Mouse (Mus musculus): ENCODE results near the gene Rc3h1. TPM values are rescaled to one million over a fixed set of nuclear protein-coding genes. Genes with fewer than 3 reads are reported as not detected.
A peak's percentile ranks its signal among the peaks of the same experiment; 100 is the strongest.
"Not testable (repeated sequence)": the region's sequence is repeated elsewhere in the genome, so short reads cannot be mapped to it uniquely, and the experiment has no call there.

The Rc3h1 gene
- 2.5 and 2.6 TPM in 2 replicates for polyA plus RNA-seq (2015; fragmentation: Nextera tagmentation; extraction: Ambion mirVana)

DNA sequence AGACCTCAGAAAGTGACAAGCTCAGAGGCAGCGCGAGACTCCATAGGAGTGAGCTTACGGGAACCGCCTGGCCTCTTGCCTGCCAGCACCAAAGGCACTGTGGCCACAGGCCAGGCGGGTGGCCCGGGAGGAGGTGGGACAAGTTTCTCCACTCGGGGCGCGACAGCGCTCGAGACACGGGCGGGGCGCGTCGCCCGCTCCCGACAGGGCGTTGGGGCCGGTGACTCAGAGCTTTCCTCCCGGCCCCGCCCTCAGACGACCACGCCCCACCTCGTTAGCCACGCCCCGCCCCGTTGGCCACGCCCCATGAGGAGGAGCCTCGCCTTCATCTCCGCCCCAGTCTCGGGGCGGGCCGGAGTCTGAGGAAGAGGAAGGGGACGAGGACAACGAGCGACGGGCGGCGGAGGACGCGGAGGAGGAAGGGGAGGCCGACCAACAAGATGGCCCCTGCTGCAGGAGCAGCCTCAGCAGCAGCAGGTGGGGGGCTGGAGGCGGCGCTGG, at the start of gene Rc3h1:
Gene Rc3h1 (plus strand): TSS at position 362 of the 501 bp plus-strand sequence.
- TF ChIP-seq CTCF (IDR thresholded peaks at IDR 0.05; ENCODE audit: low read depth) (peak; percentile 46), EP300 (IDR thresholded peaks at IDR 0.05; ENCODE audit: low read depth) (no peak)
- Histone ChIP-seq H3K27me3 (ENCODE audit: insufficient read depth, low read length) (no peaks in the 10 kb centered on the region), H3K4me2 (ENCODE audit: low read depth, low read length) (peak within 1 kb of the TSS; percentile 83), H3K36me3 (replicated peaks; ENCODE audit: insufficient read depth, low read length) (0 out of 2 replicates have a peak, but pooled peaks cover 3% of the 10 kb centered on the region), H3K9ac (replicated peaks) (peak within 1 kb of the TSS; percentile 99), H3K4me1 (ENCODE audit: insufficient read depth) (peaks cover 15% of the 10 kb centered on the region), H3K9me3 (ENCODE audit: low read length) (no peaks in the 10 kb centered on the region), H3K4me3 (ENCODE audit: low read depth, low read length) (peak within 1 kb of the TSS; percentile 91), H3K27ac (ENCODE audit: low read depth) (peak within 1 kb of the TSS; percentile 98)
- DNase-seq, result peak; percentile 99
- WGBS (ENCODE audit: insufficient replicate concordance), result under 1% methylated on average over 38 of the region's 45 CpGs
- ATAC-seq, result peak; percentile 95

DNA sequence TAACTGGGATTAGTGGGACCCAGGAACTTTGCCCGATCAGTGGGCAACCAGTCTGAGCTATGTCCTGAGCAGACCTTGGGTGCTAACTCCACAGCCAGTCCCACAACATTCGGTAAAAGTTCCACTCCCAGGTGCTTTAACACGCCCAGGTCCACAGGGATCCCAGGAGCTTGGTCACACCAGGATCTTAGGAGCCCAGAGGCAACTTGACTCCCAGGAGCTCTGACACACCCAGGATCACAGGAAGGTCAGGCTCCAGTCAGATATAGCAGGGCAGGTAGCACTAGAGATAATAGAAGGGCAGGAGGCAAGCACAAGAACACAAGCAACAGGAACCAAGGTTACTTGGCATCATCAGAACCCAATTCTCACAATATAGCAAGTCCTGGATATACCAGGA, 48.1 kb upstream of the Rc3h1 start:
- Histone ChIP-seq H3K4me2 (ENCODE audit: low read depth, low read length) (no peak overlapping the region), H3K27ac (ENCODE audit: low read depth) (no peak overlapping the region), H3K27me3 (ENCODE audit: insufficient read depth, low read length) (no peaks in the 10 kb centered on the region), H3K4me3 (ENCODE audit: low read depth, low read length) (no peak overlapping the region), H3K36me3 (replicated peaks; ENCODE audit: insufficient read depth, low read length) (no peaks in the 10 kb centered on the region), H3K9me3 (ENCODE audit: low read length) (no peaks in the 10 kb centered on the region), H3K4me1 (ENCODE audit: insufficient read depth) (no peaks in the 10 kb centered on the region), H3K9ac (replicated peaks) (no peak overlapping the region)
- DNase-seq, result no peak
- TF ChIP-seq EP300 (IDR thresholded peaks at IDR 0.05; ENCODE audit: low read depth) (no peak), CTCF (IDR thresholded peaks at IDR 0.05; ENCODE audit: low read depth) (no peak)
- ATAC-seq, result no peak
- WGBS (ENCODE audit: insufficient replicate concordance), result 76% methylated on average over 3 of the region's 3 CpGs

DNA sequence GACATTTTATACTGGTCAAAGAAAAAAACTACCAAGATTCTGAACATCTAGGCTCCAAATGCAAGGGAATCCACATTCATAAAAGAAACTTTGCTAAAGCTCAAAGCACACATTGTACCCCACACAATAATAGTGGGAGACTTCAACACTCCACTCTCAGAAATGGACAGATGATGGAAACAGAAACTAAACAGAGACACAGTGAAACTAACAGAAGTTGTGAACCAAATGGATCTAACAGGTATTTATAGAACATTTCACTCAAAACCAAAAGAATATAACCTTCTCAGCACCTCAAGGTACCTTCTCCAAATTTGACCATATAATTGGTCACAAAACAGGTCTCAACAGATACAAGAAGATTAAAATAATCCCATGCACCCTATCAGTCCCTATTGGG, 46.3 kb upstream of the Rc3h1 start:
- H3K9me3 ChIP-seq (ENCODE audit: low read length); H3K27ac ChIP-seq (ENCODE audit: low read depth); DNase-seq; H3K27me3 ChIP-seq (ENCODE audit: insufficient read depth, low read length); H3K4me3 ChIP-seq (ENCODE audit: low read depth, low read length); H3K4me2 ChIP-seq (ENCODE audit: low read depth, low read length); H3K9ac ChIP-seq (replicated peaks); H3K36me3 ChIP-seq (replicated peaks; ENCODE audit: insufficient read depth, low read length); ATAC-seq; H3K4me1 ChIP-seq (ENCODE audit: insufficient read depth): not testable (repeated sequence)

DNA sequence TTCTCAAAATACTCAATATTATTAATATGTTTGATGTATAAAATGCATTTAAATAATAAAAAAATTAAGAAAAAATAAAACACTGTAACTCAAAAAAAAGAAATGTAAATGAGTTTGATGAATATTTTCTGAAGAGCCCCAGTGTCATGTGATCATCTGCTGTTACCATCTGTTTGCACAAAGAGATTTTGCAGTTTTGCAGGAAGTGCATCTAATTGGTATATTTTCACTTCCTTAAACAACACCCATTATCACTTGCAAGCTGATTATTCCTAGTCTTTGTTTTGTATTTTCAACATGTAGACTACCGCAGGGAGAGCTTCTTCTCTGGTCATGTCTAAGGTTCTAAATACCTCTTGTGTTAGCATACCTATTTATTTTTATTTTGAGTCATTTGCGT, 45.1 kb upstream of the Rc3h1 start:
- no peak overlapping the region for H3K27ac ChIP-seq (ENCODE audit: low read depth)
- 83% methylated on average over 2 of the region's 2 CpGs for WGBS (ENCODE audit: insufficient replicate concordance)
- no peak overlapping the region for H3K9ac ChIP-seq (replicated peaks)
- no peak for DNase-seq
- no peaks in the 10 kb centered on the region for H3K4me1 ChIP-seq (ENCODE audit: insufficient read depth)
- TF ChIP-seq EP300 (IDR thresholded peaks at IDR 0.05; ENCODE audit: low read depth) (no peak), CTCF (IDR thresholded peaks at IDR 0.05; ENCODE audit: low read depth) (no peak)
- no peaks in the 10 kb centered on the region for H3K36me3 ChIP-seq (replicated peaks; ENCODE audit: insufficient read depth, low read length)
- no peak overlapping the region for H3K4me3 ChIP-seq (ENCODE audit: low read depth, low read length)
- H3K27me3 ChIP-seq (ENCODE audit: insufficient read depth, low read length), result no peaks in the 10 kb centered on the region
- H3K4me2 ChIP-seq (ENCODE audit: low read depth, low read length), result no peak overlapping the region
- no peak for ATAC-seq
- no peaks in the 10 kb centered on the region for H3K9me3 ChIP-seq (ENCODE audit: low read length)

DNA sequence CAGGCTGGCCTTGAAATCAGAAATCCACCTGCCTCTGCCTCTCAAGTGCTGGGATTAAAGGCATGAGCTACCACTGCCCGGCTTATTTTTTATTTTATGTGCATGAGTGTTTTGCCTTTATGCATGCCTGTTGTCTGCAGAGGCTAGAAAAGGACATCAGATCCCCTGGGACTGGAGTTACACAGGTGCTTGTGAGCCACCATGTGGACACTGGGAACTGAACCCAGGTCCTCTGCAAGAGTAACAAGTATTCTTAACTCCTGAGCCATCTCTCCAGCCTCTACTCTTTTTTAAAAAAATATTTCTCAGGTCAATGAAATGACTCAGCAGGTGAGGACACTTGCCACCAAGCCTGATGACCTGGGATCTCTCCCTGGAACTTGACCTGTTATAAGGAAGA, 44.6 kb upstream of the Rc3h1 start:
- DNase-seq, result no peak
- Histone ChIP-seq H3K4me3 (ENCODE audit: low read depth, low read length) (no peak overlapping the region), H3K36me3 (replicated peaks; ENCODE audit: insufficient read depth, low read length) (no peaks in the 10 kb centered on the region), H3K27me3 (ENCODE audit: insufficient read depth, low read length) (no peaks in the 10 kb centered on the region), H3K9ac (replicated peaks) (no peak overlapping the region), H3K4me1 (ENCODE audit: insufficient read depth) (no peaks in the 10 kb centered on the region), H3K4me2 (ENCODE audit: low read depth, low read length) (no peak overlapping the region), H3K9me3 (ENCODE audit: low read length) (no peaks in the 10 kb centered on the region), H3K27ac (ENCODE audit: low read depth) (no peak overlapping the region)
- no peak for ATAC-seq
- TF ChIP-seq CTCF (IDR thresholded peaks at IDR 0.05; ENCODE audit: low read depth) (no peak), EP300 (IDR thresholded peaks at IDR 0.05; ENCODE audit: low read depth) (no peak)
- 79% methylated on average over 1 of the region's 1 CpGs for WGBS (ENCODE audit: insufficient replicate concordance)

DNA sequence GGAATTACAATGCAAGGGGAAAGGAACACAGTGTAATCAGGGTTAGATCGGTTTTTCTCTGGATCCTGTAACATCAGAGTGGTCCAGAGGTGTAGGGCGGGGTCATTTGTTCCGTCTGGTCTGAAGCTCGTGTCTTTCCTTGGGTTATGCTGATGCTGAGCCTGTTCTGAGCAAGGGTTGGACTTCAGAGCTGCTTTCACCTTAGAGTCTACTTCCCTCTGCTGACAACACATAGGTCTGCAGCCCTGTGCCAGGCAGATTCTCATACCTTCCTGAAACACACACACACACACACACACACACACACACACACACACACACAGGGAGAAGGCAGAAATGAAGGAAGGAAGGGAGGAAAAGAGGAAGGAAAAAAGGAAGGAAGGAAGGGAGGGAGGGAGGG, 43.2 kb upstream of the Rc3h1 start:
- no peak overlapping the region for H3K4me2 ChIP-seq (ENCODE audit: low read depth, low read length)
- H3K4me1 ChIP-seq (ENCODE audit: insufficient read depth), result no peaks in the 10 kb centered on the region
- H3K4me3 ChIP-seq (ENCODE audit: low read depth, low read length), result no peak overlapping the region
- WGBS (ENCODE audit: insufficient replicate concordance), result 53% methylated on average over 4 of the region's 4 CpGs
- no peaks in the 10 kb centered on the region for H3K9me3 ChIP-seq (ENCODE audit: low read length)
- TF ChIP-seq CTCF (IDR thresholded peaks at IDR 0.05; ENCODE audit: low read depth), result peak; percentile 64
- TF ChIP-seq EP300 (IDR thresholded peaks at IDR 0.05; ENCODE audit: low read depth), result no peak
- no peaks in the 10 kb centered on the region for H3K36me3 ChIP-seq (replicated peaks; ENCODE audit: insufficient read depth, low read length)
- peak; percentile 56 for ATAC-seq
- no peaks in the 10 kb centered on the region for H3K27me3 ChIP-seq (ENCODE audit: insufficient read depth, low read length)
- no peak overlapping the region for H3K27ac ChIP-seq (ENCODE audit: low read depth)
- H3K9ac ChIP-seq (replicated peaks), result no peak overlapping the region
- DNase-seq, result no peak

DNA sequence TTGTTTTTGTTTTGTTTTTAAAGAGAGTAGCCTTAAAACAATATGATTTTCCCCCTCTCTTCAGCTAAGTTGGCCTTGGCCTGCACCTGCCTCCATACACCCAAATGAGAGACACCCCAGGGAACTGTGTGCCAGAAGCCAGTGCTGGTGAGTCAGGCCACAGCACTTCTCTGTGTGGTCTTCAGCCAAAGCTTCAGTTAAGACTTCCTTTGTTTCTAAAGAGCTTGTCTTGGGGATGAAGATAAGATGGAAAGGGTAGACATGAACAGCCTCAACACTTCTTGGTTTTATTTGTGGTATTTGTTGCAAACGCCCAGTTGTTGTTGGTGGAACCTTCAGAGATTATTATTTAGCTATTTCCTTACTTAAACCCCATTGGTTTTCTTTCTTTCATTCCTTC, 31.5 kb upstream of the Rc3h1 start:
- no peaks in the 10 kb centered on the region for H3K4me1 ChIP-seq (ENCODE audit: insufficient read depth)
- WGBS (ENCODE audit: insufficient replicate concordance), result 35% methylated on average over 1 of the region's 1 CpGs
- no peak for ATAC-seq
- H3K27ac ChIP-seq (ENCODE audit: low read depth), result no peak overlapping the region
- H3K9me3 ChIP-seq (ENCODE audit: low read length), result no peaks in the 10 kb centered on the region
- no peak for DNase-seq
- no peaks in the 10 kb centered on the region for H3K36me3 ChIP-seq (replicated peaks; ENCODE audit: insufficient read depth, low read length)
- no peak overlapping the region for H3K4me3 ChIP-seq (ENCODE audit: low read depth, low read length)
- H3K27me3 ChIP-seq (ENCODE audit: insufficient read depth, low read length), result no peaks in the 10 kb centered on the region
- no peak overlapping the region for H3K4me2 ChIP-seq (ENCODE audit: low read depth, low read length)
- no peak for TF ChIP-seq EP300 (IDR thresholded peaks at IDR 0.05; ENCODE audit: low read depth)
- TF ChIP-seq CTCF (IDR thresholded peaks at IDR 0.05; ENCODE audit: low read depth), result no peak
- no peak overlapping the region for H3K9ac ChIP-seq (replicated peaks)
